ENCODE assay signal across 18 mouse cellular contexts in genomic region chr11:21235821-21236220, GRCm38 (mm10). TPM values are rescaled to one million over a fixed set of nuclear protein-coding genes. Genes with fewer than 3 reads are reported as not detected.
A peak's percentile ranks its signal among the peaks of the same experiment; 100 is the strongest.
DNase-seq lines count a peak whose midpoint lies in the region; ATAC-seq and TF ChIP-seq lines count a peak whose summit lies in the region.
"Had no signal": no experiment of that assay in that cellular context is flagged by ENCODE, and none has a peak within 500 bp of the region (broad histone marks: within the 10 kb centered on the region; RNA-seq: fewer than 3 reads in every experiment).

No protein-coding gene starts in this region.

- no peak for TF ChIP-seq POLR2A in lung, adult 2 months (IDR thresholded peaks at IDR 0.05; ENCODE audit: borderline replicate concordance, extremely low read depth, low read depth, low read length)
- TF ChIP-seq POLR2A in heart, adult 2 months (IDR thresholded peaks at IDR 0.05; ENCODE audit: insufficient read depth, low read depth, low read length): no peak

- no peak overlapping the region for H3K4me2 ChIP-seq in lung, postnatal 0 days (replicated peaks; ENCODE audit: low read depth, low read length)
- H3K4me2 ChIP-seq in embryonic facial prominence, embryonic 14.5 days (ENCODE audit: low read depth, low read length): no peak overlapping the region
- H3K4me2 ChIP-seq in heart, embryonic 12.5 days: no peak overlapping the region
- H3K4me2 ChIP-seq: embryonic facial prominence, embryonic 12.5 days; forebrain, embryonic 13.5 days; hindbrain, embryonic 12.5 days had no signal

- H3K27ac ChIP-seq in lung, postnatal 0 days (ENCODE audit: low read length): no peak overlapping the region
- no peak overlapping the region for H3K27ac ChIP-seq in embryonic facial prominence, embryonic 14.5 days (replicated peaks; ENCODE audit: low read depth, low read length)
- no peak overlapping the region for H3K27ac ChIP-seq in heart, adult 2 months
- no peak overlapping the region for H3K27ac ChIP-seq in heart, embryonic 12.5 days (ENCODE audit: poor library complexity, severe bottlenecking)
- H3K27ac ChIP-seq: embryonic facial prominence, embryonic 12.5 days; forebrain, embryonic 13.5 days; hindbrain, embryonic 12.5 days had no signal

- no peaks in the 10 kb centered on the region for H3K9me3 ChIP-seq in lung, postnatal 0 days (ENCODE audit: low read length)
- H3K9me3 ChIP-seq in embryonic facial prominence, embryonic 14.5 days (ENCODE audit: control insufficient read depth, low read length): peaks cover 5% of the 10 kb centered on the region; the same call in 1 of the 2 replicates
- H3K9me3 ChIP-seq in heart, embryonic 12.5 days (replicated peaks): no peaks in the 10 kb centered on the region
- H3K9me3 ChIP-seq: embryonic facial prominence, embryonic 12.5 days; forebrain, embryonic 13.5 days; hindbrain, embryonic 12.5 days had no signal

- no peak; the same call in 1 of the 2 replicates for TF ChIP-seq CTCF in lung, postnatal 0 days (IDR thresholded peaks at IDR 0.05)
- TF ChIP-seq CTCF in lung, adult 2 months (IDR thresholded peaks at IDR 0.05; ENCODE audit: insufficient read depth, low read length): no peak
- no peak for TF ChIP-seq CTCF in heart, adult 2 months (IDR thresholded peaks at IDR 0.05)

- H3K79me2 ChIP-seq in heart, adult 2 months (replicated peaks; ENCODE audit: control insufficient read depth, insufficient read depth, low read length): no peaks in the 10 kb centered on the region

- no peak overlapping the region for H3K4me3 ChIP-seq in lung, postnatal 0 days (ENCODE audit: low read depth, low read length)
- H3K4me3 ChIP-seq in lung, adult 2 months (replicated peaks; ENCODE audit: extremely low read depth, low read depth, low read length): no peak overlapping the region
- H3K4me3 ChIP-seq in embryonic facial prominence, embryonic 14.5 days (ENCODE audit: low read depth, low read length): no peak overlapping the region
- H3K4me3 ChIP-seq in heart, adult 2 months: no peak overlapping the region
- no peak overlapping the region for H3K4me3 ChIP-seq in heart, embryonic 12.5 days
- H3K4me3 ChIP-seq: embryonic facial prominence, embryonic 12.5 days; forebrain, embryonic 13.5 days; hindbrain, embryonic 12.5 days had no signal

- no peak for ATAC-seq in lung, postnatal 0 days
- no peak for ATAC-seq in embryonic facial prominence, embryonic 14.5 days (ENCODE audit: low read depth)
- ATAC-seq in heart, embryonic 12.5 days (ENCODE audit: insufficient number of reproducible peaks, low FRiP score): no peak
- ATAC-seq: forebrain, embryonic 13.5 days; forebrain, postnatal 0 days had no signal

- TF ChIP-seq EP300 in lung, postnatal 0 days (IDR thresholded peaks at IDR 0.05): no peak
- TF ChIP-seq EP300 in heart, adult 2 months (IDR thresholded peaks at IDR 0.05; ENCODE audit: insufficient read depth, low read depth, low read length): no peak

- WGBS in lung, postnatal 0 days: 50% methylated on average over 2 of the region's 2 CpGs
- WGBS in lung, adult 2 months: 46% methylated on average over 2 of the region's 2 CpGs
- WGBS in embryonic facial prominence, embryonic 14.5 days: 43% methylated on average over 2 of the region's 2 CpGs
- WGBS in heart, adult 2 months: 86% methylated on average over 2 of the region's 2 CpGs
- WGBS in heart, embryonic 12.5 days: 71% methylated on average over 2 of the region's 2 CpGs

- H3K4me1 ChIP-seq in lung, postnatal 0 days (ENCODE audit: insufficient read depth, low read depth, low read length): no peaks in the 10 kb centered on the region
- H3K4me1 ChIP-seq in lung, adult 2 months (ENCODE audit: control insufficient read depth, insufficient read depth, low read length): peaks cover 15% of the 10 kb centered on the region
- peaks cover 7% of the 10 kb centered on the region; the same call in 1 of the 2 replicates for H3K4me1 ChIP-seq in embryonic facial prominence, embryonic 14.5 days (ENCODE audit: control insufficient read depth, insufficient read depth, low read length)
- peaks cover 2% of the 10 kb centered on the region; the same call in 1 of the 2 replicates for H3K4me1 ChIP-seq in heart, adult 2 months (ENCODE audit: control insufficient read depth, insufficient read depth, low read length)
- H3K4me1 ChIP-seq in heart, embryonic 12.5 days (replicated peaks): 0 out of 2 replicates have a peak, but pooled peaks cover 1% of the 10 kb centered on the region

- no peak overlapping the region for H3K9ac ChIP-seq in lung, postnatal 0 days (replicated peaks; ENCODE audit: low read depth)
- H3K9ac ChIP-seq in embryonic facial prominence, embryonic 14.5 days (ENCODE audit: low read depth, low read length): no peak overlapping the region
- H3K9ac ChIP-seq in heart, adult 2 months (ENCODE audit: low read depth, low read length): no peak overlapping the region
- no peak overlapping the region for H3K9ac ChIP-seq in heart, embryonic 12.5 days
- H3K9ac ChIP-seq: embryonic facial prominence, embryonic 12.5 days; forebrain, embryonic 13.5 days; forebrain, postnatal 0 days; hindbrain, embryonic 12.5 days had no signal

- H3K36me3 ChIP-seq in lung, postnatal 0 days (ENCODE audit: insufficient read depth, low read length): no peaks in the 10 kb centered on the region
- H3K36me3 ChIP-seq in embryonic facial prominence, embryonic 14.5 days (ENCODE audit: control insufficient read depth, insufficient read depth, low read length): no peaks in the 10 kb centered on the region
- H3K36me3 ChIP-seq in heart, adult 2 months (ENCODE audit: control insufficient read depth, insufficient read depth, low read length): peaks cover 6% of the 10 kb centered on the region
- H3K36me3 ChIP-seq in heart, embryonic 12.5 days: no peaks in the 10 kb centered on the region
- H3K36me3 ChIP-seq: embryonic facial prominence, embryonic 12.5 days; hindbrain, embryonic 12.5 days had no signal

- intact Hi-C loops in heart, adult 2 months (cut with DNase I): loop anchor here (5.0 kb wide), 2 partner anchors 136 to 319 kb away; partner anchors contain the start of gene Ugp2

- peak; percentile 42 for DNase-seq in kidney, postnatal 14 days
- DNase-seq in kidney, postnatal 10 days: no peak
- DNase-seq in lung, postnatal 0 days (ENCODE audit: low spot score): peak; percentile 72
- DNase-seq in lung, adult 2 months: no peak
- peak; percentile 62 for DNase-seq in R1 (ENCODE audit: low read depth, low spot score)
- DNase-seq in embryonic facial prominence, embryonic 14.5 days (ENCODE audit: low spot score): peak; percentile 73
- no peak for DNase-seq in heart, adult 2 months
- DNase-seq: adrenal gland, adult 8-10 months; adrenal gland, postnatal 36 days; cerebellum, adult 2 months; forebrain, postnatal 0 days; gastrocnemius, postnatal 14 days; heart, postnatal 10 days; heart, postnatal 4 days had no signal

- no peaks in the 10 kb centered on the region for H3K27me3 ChIP-seq in lung, postnatal 0 days (replicated peaks; ENCODE audit: insufficient read depth, low read length)
- H3K27me3 ChIP-seq in embryonic facial prominence, embryonic 14.5 days (replicated peaks; ENCODE audit: control insufficient read depth, insufficient read depth, low read length): no peaks in the 10 kb centered on the region
- H3K27me3 ChIP-seq in heart, adult 2 months (ENCODE audit: control insufficient read depth, insufficient read depth, low read length): no peaks in the 10 kb centered on the region
- no peaks in the 10 kb centered on the region for H3K27me3 ChIP-seq in heart, embryonic 12.5 days (replicated peaks)
- H3K27me3 ChIP-seq: embryonic facial prominence, embryonic 12.5 days; forebrain, embryonic 13.5 days; hindbrain, embryonic 12.5 days had no signal

RNA-seq across cellular contexts. Expression of gene Vps54, which starts 3.3 kb away (rescaled TPM):
- polyA plus RNA-seq in lung, postnatal 0 days (2015; fragmentation: Nextera tagmentation; extraction: Ambion mirVana): 10.6 and 11.9 TPM in 2 replicates
- polyA plus RNA-seq in lung, adult 2 months (2012; rRNA removed): 10.1 and 21.3 TPM in 2 replicates
- polyA plus RNA-seq in embryonic facial prominence, embryonic 14.5 days (2014; fragmentation: Nextera tagmentation; extraction: Ambion mirVana): 14.6 and 15.9 TPM in 2 replicates
- 10 to 100 TPM; 17.8 to 18.8 TPM for total RNA-seq in heart, adult 2 months (2021)
- polyA plus RNA-seq in heart, adult 2 months (2012; rRNA removed): 7.9 and 17.0 TPM in 2 replicates
- polyA plus RNA-seq in heart, embryonic 12.5 days (2016; fragmentation: Nextera tagmentation; extraction: Ambion mirVana): 14.7 and 15.0 TPM in 2 replicates

Comparison
In these comparisons a context has a peak if more than half of its experiments do, and no peak if none do; other contexts are left out.
1. DNase-seq: peak in kidney, postnatal 14 days (single experiment), lung, postnatal 0 days (single experiment), R1 (single experiment) and embryonic facial prominence, embryonic 14.5 days (single experiment); none in kidney, postnatal 10 days (single experiment), lung, adult 2 months (single experiment) and heart, adult 2 months (0 of 2).